Mouse (Mus musculus) activated CD4-positive, CD25-positive, alpha-beta regulatory T cell (primary cell): ENCODE measurements around the gene Abhd17c. TPM values are rescaled to one million over a fixed set of nuclear protein-coding genes. Genes with fewer than 3 reads are reported as not detected.

Source experiments
- polyA plus RNA-seq, 2 experiments: library from polyadenylated mRNA; unstranded; fragments of 100-300 nt; shearing (Covaris generic); gene quantifications; one replicate each; pipeline ENCODE4 v1.2.1; 2017

The Abhd17c gene
- 10 to 100 TPM; 73.4 to 94.6 TPM for polyA plus RNA-seq

GRCm38 (mm10) chr7:84151001-84151959 lies at the start of gene Abhd17c:
Abhd17c (minus strand) TSS chr7:84151893.

GRCm38 (mm10) chr7:84086039-84086829 lies 65.5 kb downstream of the Abhd17c start, which contains the start of gene Cemip:
Cemip (minus strand) TSS chr7:84086502.

Other genes starting within 250 kb of the Abhd17c start
- under 1 TPM in 1 of 2 experiments, not detected in 1; 0.41 TPM for gene Cemip, start 65.4 kb downstream of the Abhd17c start, polyA plus RNA-seq